Mouse (Mus musculus): ENCODE results near the gene Cd300a.

Gene Cd300a

GRCm38 (mm10) chr11:114907567-114907966 lies 17.7 kb downstream of the Cd300a start:
- no peak for DNase-seq (ENCODE audit: low read depth, low spot score)

GRCm38 (mm10) chr11:114908086-114908485 lies 18.2 kb downstream of the Cd300a start:
- DNase-seq (ENCODE audit: low read depth, low spot score) = no peak

DNA sequence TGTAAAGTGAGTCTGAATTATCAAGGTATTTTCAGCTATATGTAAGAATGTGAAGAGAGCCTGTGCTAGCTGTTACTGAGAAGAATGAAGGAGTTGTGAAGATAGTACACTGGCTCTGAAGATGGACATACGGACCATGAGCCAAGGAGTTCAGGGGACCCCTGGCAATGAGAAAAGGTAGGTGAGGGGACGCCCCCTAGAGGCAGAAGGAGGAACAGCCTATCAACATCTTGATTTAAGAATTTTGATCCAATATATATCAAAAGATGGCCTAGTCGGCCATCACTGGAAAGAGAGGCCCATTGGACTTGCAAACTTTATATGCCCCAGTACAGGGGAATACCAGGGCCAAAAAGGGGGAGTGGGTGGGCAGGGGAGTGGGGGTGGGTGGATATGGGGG lies 19.7 kb downstream of the Cd300a start:
- DNase-seq (ENCODE audit: low read depth, low spot score) = peak; percentile 38

DNA sequence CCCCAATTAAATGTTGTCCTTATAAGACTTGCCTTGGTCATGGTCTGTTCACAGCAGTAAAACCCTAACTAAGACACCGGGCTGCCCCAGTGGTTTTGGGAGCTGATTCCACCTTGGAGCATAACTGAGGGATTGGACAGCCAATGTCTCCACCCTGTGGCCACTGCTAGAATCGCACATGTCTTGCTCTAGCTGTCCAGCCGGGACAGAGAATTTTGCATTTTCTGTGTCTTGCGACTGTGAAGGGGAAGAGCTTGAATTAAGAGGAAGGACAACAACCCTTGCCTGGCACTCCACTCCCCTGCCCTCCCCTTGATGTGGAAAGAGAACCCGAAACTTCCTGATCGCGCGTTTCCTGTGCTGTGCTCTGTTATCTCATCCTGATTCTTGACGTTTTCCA lies 23.0 kb downstream of the Cd300a start:
- peak; percentile 73 for DNase-seq (ENCODE audit: low read depth, low spot score)

DNA sequence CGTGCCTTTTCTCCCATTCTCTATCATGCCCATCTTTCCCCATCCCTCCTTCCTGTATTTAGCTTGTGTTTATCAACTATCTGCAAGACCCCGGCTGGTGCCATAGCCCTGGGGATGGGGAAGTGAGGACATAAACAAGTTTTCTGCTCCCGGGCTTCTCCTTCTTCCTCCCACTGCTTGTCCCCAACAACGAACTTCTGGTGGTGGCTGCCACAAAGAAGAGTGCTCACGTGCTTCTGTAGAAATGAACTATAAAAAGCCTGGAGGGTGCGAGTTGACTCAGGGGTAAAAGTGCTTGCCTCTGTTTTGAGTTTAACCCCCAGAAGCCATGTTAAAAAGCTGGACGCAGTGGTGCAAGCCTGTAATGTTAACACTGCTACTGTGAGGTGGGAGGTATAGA lies 25.1 kb downstream of the Cd300a start:
- DNase-seq (ENCODE audit: low read depth, low spot score) = no peak

- no peak for DNase-seq (ENCODE audit: low read depth, low spot score)
Measured at GRCm38 (mm10) chr11:114917120-114917519, 27.3 kb downstream of the Cd300a start.

GRCm38 (mm10) chr11:114922439-114922838 lies 32.6 kb downstream of the Cd300a start:
- no peak for DNase-seq (ENCODE audit: low read depth, low spot score)

GRCm38 (mm10) chr11:114923961-114924360 lies 34.1 kb downstream of the Cd300a start:
- DNase-seq (ENCODE audit: low read depth, low spot score) = peak; percentile 77

DNA sequence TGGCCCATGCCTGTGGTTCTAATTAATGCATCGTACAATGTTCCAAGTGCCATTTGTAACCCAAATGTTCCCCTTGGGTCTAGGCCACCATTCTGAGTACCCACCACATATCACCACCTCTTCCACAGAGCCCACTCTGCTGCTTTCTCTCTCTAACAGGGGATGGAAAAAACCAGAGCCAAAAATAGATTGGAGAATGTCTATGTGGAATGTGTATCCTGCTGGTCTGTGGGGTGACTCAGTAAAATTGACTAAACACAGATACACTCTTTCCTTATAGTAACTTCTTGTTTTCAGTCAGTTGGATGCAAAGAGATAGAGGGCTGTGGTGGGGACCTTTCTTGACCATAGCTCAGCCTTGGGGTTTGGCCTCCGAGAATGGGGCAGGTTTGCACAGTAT lies 39.7 kb downstream of the Cd300a start:
- DNase-seq (ENCODE audit: low read depth, low spot score) = no peak

- DNase-seq (ENCODE audit: low read depth, low spot score) = no peak
Measured at GRCm38 (mm10) chr11:114931041-114931440, 41.2 kb downstream of the Cd300a start.

DNA sequence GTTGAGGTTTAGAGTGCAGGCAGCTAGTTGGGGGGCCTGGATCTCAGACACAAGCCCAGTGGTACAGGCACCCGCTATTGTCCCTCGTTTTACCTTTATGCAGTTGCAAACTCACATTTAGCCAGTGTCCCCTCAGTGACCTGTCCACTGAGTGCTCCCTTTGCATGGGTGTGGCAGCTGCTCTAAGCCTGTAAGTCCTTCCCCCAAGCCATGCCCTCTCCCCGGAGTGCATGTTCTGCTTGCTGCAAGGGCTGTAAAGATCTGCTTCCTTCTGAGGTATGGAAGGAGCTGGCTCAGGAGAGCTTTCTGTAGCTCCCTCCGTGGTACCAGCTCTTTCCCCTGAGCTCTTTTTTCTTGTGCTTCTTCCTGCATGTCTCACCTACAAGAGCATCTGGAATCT lies 43.8 kb downstream of the Cd300a start:
- no peak for DNase-seq (ENCODE audit: low read depth, low spot score)

DNA sequence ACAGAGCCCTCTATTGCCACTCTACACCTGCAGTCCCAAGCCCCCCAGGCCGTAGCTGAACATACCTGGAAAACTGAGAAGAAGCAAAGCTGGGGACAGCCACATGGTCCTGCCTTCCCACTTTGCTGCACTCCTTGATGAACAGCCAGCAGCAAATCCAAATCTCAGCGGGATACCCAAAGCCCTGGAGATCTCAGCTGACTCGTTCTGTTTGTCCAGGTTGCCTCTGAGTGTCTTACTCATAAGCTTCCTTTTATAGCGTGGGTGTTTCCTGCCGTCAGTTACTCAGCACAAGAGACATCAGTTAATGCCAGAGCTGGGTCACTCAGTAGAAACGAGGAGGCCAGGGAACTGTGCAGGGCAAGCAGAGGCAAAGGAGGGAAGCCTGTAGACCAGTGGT lies 44.3 kb downstream of the Cd300a start, which contains the start of gene Cd300lb:
TSS of gene Cd300lb (minus strand) at position 243 of the 400 bp plus-strand sequence.
- DNase-seq (ENCODE audit: low read depth, low spot score) = no peak
